Mouse (Mus musculus) heart, embryonic 15.5 days (tissue): Measurements from ENCODE around the gene Dusp1. TPM values are rescaled to one million over a fixed set of nuclear protein-coding genes. Genes with fewer than 3 reads are reported as not detected.

Source experiments
- ATAC-seq: fragments of 200-750 bp; cut with Nextera tagmentation; replicated peaks from 2 replicates; pipeline ENCODE4 v1.8.0; 2017; ENCODE audit warnings: low read depth, moderate TSS enrichment; ENCODE audit not compliant: insufficient number of reproducible peaks, insufficient read depth, low FRiP score
- H3K27ac ChIP-seq: fragments of 300-500 bp; sonication (generic); 2 replicates; pipeline ENCODE4 v1.5.1; 2015; ENCODE audit warnings: mild to moderate bottlenecking, inconsistent platforms
- H3K27me3 ChIP-seq: fragments of 300-500 bp; sonication (generic); 2 replicates; pipeline ENCODE4 v1.6.1; 2015; ENCODE audit warnings: inconsistent platforms
- H3K36me3 ChIP-seq: fragments of 300-500 bp; sonication (generic); 2 replicates; pipeline ENCODE4 v1.6.1; 2015; ENCODE audit warnings: mild to moderate bottlenecking, inconsistent platforms
- H3K4me1 ChIP-seq: fragments of 300-500 bp; sonication (generic); replicated peaks from 2 replicates; pipeline ENCODE4 v1.6.1; 2015; ENCODE audit warnings: inconsistent platforms
- H3K4me2 ChIP-seq: fragments of 300-500 bp; sonication (generic); 2 replicates; pipeline ENCODE4 v1.6.1; 2015; ENCODE audit warnings: inconsistent platforms, mild to moderate bottlenecking, moderate library complexity
- H3K4me3 ChIP-seq: fragments of 300-500 bp; sonication (generic); 2 replicates; pipeline ENCODE4 v1.5.1; 2015; ENCODE audit warnings: mild to moderate bottlenecking, inconsistent platforms
- H3K9ac ChIP-seq: fragments of 300-500 bp; sonication (generic); 2 replicates; pipeline ENCODE4 v1.6.1; 2015; ENCODE audit warnings: mild to moderate bottlenecking, inconsistent platforms
- H3K9me3 ChIP-seq: fragments of 300-500 bp; sonication (generic); replicated peaks from 2 replicates; pipeline ENCODE4 v1.6.1; 2016; ENCODE audit warnings: inconsistent platforms
- WGBS: fragments of 180-500 bp; shearing (Covaris S2); methylation state at CpG from one replicate; pipeline ENCODE4 v1.1.7; 2015; ENCODE audit warnings: mixed read lengths; 5-methylcytosine and 5-hydroxymethylcytosine counted together
- polyA plus RNA-seq: library from polyadenylated mRNA; unstranded; fragments of >200 nt; fragmentation: Nextera tagmentation; extraction: Ambion mirVana; gene quantifications from 2 replicates; pipeline ENCODE4 v1.2.1, GENCODE M21; 2015

Dusp1 gene
- polyA plus RNA-seq, 1 experiment from 2014 or later, result 30.8 TPM

DNA sequence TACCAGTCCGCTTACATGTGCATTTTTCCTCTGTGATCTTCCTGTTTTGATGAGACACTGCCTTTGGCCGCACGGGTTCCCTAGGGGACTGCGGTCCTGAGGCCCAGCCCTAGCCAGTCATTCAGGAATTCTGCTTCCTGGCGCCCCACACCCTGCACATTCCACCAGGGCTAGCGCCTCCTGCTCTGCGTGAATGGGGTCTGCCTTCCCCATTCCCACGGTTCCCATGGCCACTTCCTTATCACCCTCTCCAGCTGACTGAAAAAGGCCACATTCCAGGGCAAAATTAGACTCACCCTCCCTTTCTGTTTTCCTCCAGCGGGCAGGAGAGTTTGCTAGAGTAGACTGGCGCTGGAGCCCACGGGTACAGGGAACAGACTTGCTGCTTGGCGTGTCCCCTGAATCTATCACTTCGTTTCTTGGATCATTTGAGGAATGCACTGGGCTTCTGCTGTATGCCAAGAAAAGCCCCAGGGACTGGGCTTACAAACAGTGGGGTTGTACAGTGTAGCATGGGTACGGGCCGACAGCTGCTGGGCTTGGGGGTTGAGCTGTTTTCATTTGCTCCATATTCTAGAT is 22.7 kb upstream of the Dusp1 start:
- Histone ChIP-seq H3K27ac (peak overlapping the region; percentile 89), H3K4me3 (peak overlapping the region; percentile 6; the same call in 1 of the 2 replicates), H3K36me3 (peaks cover 11% of the 10 kb centered on the region; the same call in 1 of the 2 replicates), H3K27me3 (no peaks in the 10 kb centered on the region), H3K4me1 (peaks cover 62% of the 10 kb centered on the region), H3K9me3 (no peaks in the 10 kb centered on the region), H3K4me2 (peak overlapping the region; percentile 54), H3K9ac (peak overlapping the region; percentile 10; the same call in 1 of the 2 replicates)
- ATAC-seq, result peak; percentile 92
- whole genome bisulfite sequencing, result 12% methylated on average over 15 of the region's 15 CpGs

DNA sequence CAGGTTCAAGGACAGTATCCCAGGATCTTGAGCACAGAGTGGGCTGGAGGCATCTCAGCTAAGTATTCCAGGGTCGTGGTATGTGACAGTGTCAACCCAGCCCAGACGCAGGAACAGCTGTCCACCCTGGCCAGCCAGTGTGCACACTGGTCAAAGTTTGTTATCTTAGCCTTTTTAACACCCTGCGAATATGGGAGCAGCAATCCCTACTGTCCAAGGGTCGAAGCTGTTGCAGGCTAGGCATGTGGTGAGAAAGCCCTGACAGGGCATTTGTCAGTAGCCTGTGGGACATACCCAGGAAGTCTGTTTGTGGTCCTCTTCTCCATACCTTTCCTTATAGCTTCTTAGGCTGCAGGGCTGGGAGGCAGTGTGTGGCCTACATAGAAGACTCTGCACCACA is 22.1 kb upstream of the Dusp1 start:
- WGBS, result 10% methylated on average over 4 of the region's 4 CpGs
- no peak for ATAC-seq
- Histone ChIP-seq H3K4me1 (peaks cover 68% of the 10 kb centered on the region), H3K9ac (0 out of 2 replicates have a peak overlapping the region, but pooled peaks have one; percentile 10), H3K4me3 (no peak overlapping the region), H3K4me2 (peak overlapping the region; percentile 54), H3K9me3 (no peaks in the 10 kb centered on the region), H3K27me3 (no peaks in the 10 kb centered on the region), H3K36me3 (peaks cover 11% of the 10 kb centered on the region; the same call in 1 of the 2 replicates), H3K27ac (peak overlapping the region; percentile 89)

DNA sequence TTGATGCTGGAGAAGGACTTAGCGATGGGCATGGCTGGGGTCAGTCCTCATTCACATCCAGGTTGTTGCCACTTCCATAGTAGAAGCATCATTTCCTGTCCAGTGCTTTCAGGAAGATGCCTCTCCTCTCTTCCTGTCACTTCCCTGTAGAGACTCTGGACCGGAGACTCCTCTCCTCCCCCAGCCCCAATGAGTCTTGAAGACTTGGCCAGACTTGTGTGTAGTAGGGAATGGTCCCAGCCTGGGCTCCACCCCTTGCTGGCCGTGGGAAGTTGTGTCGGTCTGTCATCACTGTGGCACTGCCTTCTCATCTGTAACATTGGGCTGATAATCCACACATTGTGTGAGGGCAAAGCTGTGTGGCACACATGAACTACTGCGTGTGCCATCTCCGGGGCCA is 21.7 kb upstream of the Dusp1 start:
- no peak overlapping the region for H3K9ac ChIP-seq
- no peak for ATAC-seq
- H3K4me1 ChIP-seq, result peaks cover 73% of the 10 kb centered on the region
- H3K9me3 ChIP-seq, result no peaks in the 10 kb centered on the region
- no peaks in the 10 kb centered on the region for H3K27me3 ChIP-seq
- H3K27ac ChIP-seq, result peak overlapping the region; percentile 89
- H3K36me3 ChIP-seq, result peaks cover 11% of the 10 kb centered on the region; the same call in 1 of the 2 replicates
- H3K4me3 ChIP-seq, result no peak overlapping the region
- no peak overlapping the region for H3K4me2 ChIP-seq
- WGBS, result 60% methylated on average over 6 of the region's 6 CpGs

DNA sequence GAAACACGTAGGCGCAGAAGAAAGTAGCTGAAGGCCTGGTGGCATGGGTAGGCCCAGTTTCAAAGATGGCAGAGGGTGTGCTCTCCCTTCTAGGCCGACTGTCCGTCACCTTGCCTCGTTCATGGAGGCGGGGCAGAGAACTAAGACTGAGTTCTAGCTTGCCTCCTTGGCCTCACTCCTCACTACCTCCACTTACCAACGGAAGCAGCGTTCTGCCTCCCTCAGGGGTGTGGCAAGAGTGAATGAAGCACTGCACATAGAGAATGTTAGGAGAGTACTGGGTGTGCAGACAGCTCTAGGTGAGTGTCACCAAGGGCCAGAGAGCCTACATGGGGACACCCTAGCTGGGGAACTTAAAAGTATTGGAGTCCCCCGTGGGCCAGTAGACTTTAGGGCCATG is 21.1 kb upstream of the Dusp1 start:
- Histone ChIP-seq H3K27ac (peak overlapping the region; percentile 89), H3K9ac (no peak overlapping the region), H3K4me2 (no peak overlapping the region), H3K4me3 (no peak overlapping the region), H3K27me3 (no peaks in the 10 kb centered on the region), H3K4me1 (peaks cover 77% of the 10 kb centered on the region), H3K36me3 (peaks cover 11% of the 10 kb centered on the region; the same call in 1 of the 2 replicates), H3K9me3 (no peaks in the 10 kb centered on the region)
- 93% methylated on average over 9 of the region's 9 CpGs for WGBS
- no peak for ATAC-seq

DNA sequence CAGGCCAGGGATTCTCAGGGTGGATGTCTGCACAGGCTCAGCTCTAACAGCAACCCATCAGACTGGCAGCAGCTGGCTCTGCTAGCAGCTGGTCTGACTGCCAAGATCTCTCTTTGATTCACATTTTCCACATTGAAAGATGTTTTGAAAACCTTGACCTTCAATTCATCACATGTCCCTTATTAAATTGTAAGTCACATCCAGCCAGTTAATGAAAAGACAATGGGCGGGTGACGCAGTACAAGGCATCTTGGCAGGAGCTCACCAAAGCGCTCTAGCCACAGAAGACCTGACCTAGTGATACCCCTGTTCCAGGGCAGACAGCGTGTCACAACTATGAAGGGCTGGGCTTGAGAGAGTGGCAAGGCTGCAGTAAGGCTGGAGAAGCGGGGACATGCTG is 20.4 kb upstream of the Dusp1 start:
- Histone ChIP-seq H3K4me2 (no peak overlapping the region), H3K4me1 (peaks cover 80% of the 10 kb centered on the region), H3K27me3 (no peaks in the 10 kb centered on the region), H3K36me3 (peaks cover 6% of the 10 kb centered on the region; the same call in 1 of the 2 replicates), H3K27ac (peak overlapping the region; percentile 89), H3K4me3 (no peak overlapping the region), H3K9ac (no peak overlapping the region), H3K9me3 (no peaks in the 10 kb centered on the region)
- ATAC-seq, result no peak
- 77% methylated on average over 5 of the region's 5 CpGs for WGBS

DNA sequence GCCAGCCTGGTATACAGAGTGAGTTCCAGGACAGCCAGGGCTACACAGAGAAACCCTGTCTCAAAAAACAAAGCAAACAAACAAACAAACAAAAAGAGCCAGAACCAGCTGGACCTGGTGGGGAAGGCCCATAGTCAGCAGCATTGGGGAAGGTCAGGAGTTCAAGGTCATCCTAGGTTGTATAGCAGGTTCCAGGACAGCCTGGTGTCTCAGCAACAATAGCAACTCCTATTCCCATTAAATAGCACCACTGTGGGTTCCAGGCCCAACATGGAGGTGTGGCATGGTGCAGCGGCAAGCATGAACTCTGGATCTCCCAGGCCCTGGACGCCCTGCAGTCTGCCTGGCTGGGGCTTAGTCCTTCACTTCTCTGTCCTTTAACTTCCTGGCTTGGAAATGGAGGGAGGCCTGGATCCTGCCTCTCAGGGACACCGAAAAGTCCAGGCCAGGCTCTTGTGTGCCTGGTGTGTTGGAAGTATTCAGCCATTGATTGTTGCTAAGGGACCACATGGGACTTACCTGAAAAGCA is 19.0 kb upstream of the Dusp1 start:
- H3K9ac ChIP-seq, result no peak overlapping the region
- no peaks in the 10 kb centered on the region for H3K27me3 ChIP-seq
- H3K27ac ChIP-seq, result no peak overlapping the region
- H3K9me3 ChIP-seq, result no peaks in the 10 kb centered on the region
- H3K4me3 ChIP-seq, result no peak overlapping the region
- 0 out of 2 replicates have a peak, but pooled peaks cover 4% of the 10 kb centered on the region for H3K36me3 ChIP-seq
- H3K4me2 ChIP-seq, result no peak overlapping the region
- ATAC-seq, result no peak
- H3K4me1 ChIP-seq, result peaks cover 93% of the 10 kb centered on the region
- WGBS, result 90% methylated on average over 3 of the region's 3 CpGs

DNA sequence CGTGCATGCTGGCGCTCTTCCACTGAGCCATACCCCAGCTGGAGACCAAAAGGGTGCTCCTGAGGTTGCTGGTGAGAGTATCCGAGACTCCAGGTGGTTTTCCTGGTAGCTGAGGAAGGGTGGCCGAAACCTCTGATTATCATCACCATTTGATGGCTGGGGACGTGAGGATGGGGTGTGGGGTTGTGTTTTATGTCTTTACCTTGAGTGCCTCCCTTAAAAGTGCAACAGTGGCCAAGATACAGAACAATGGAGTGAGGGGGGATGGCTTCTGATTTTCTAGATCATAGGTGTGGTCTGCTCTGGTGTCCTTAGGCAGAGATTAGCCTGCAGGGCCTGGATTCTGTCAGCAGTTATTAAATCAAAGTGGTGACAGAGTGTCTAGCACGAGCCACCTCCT is 17.5 kb upstream of the Dusp1 start:
- Histone ChIP-seq H3K27ac (no peak overlapping the region), H3K4me3 (no peak overlapping the region), H3K4me2 (no peak overlapping the region), H3K9me3 (no peaks in the 10 kb centered on the region), H3K9ac (no peak overlapping the region; the same call in 1 of the 2 replicates), H3K27me3 (no peaks in the 10 kb centered on the region), H3K36me3 (0 out of 2 replicates have a peak, but pooled peaks cover 4% of the 10 kb centered on the region), H3K4me1 (peaks cover 96% of the 10 kb centered on the region)
- 57% methylated on average over 6 of the region's 6 CpGs for WGBS
- no peak for ATAC-seq

DNA sequence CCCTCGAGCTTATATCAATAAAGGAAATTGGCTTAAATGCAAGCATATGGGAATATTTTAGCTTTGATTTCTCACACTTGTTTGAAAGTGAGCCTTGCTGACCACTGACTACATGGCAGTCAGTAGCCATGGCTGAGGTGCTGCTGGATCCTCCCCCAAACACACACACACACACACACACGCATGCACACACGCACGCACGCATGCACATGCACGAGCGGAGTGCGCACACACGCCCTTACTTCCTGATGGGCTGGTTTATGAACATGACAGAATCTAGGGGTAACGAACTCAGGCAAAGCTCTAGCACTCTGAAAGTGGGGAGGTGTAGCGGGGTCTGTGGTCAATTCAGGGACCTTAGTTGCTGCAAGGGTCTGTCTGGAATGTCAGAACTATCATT is 16.8 kb upstream of the Dusp1 start:
- 0 out of 2 replicates have a peak, but pooled peaks cover 4% of the 10 kb centered on the region for H3K36me3 ChIP-seq
- no peaks in the 10 kb centered on the region for H3K27me3 ChIP-seq
- ATAC-seq, result no peak
- H3K9me3 ChIP-seq, result no peaks in the 10 kb centered on the region
- no peak overlapping the region for H3K4me2 ChIP-seq
- H3K9ac ChIP-seq, result no peak overlapping the region
- 92% methylated on average over 11 of the region's 11 CpGs for WGBS
- no peak overlapping the region for H3K27ac ChIP-seq
- H3K4me1 ChIP-seq, result peaks cover 96% of the 10 kb centered on the region
- H3K4me3 ChIP-seq, result no peak overlapping the region

DNA sequence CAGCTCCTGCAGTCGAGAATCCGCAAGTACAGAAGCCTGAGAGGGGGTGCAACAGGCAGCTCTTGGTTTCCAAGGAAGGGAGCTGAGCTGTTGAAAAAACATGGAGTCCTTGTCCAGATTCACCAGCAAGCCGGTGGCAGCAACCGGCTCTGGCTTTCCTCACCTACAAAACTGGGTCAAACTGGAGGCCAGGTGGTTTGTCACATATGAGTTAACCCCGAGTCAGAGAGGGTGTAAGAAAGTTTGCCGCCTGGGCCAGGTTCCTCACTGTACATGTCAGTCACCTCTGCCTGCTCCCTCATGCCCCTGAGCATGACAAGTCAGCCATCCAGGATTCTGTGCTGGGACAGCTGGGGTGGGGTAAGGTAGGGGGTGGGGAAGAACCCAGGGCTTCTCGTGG is 16.2 kb upstream of the Dusp1 start:
- Histone ChIP-seq H3K9ac (no peak overlapping the region), H3K4me1 (peaks cover 94% of the 10 kb centered on the region), H3K36me3 (0 out of 2 replicates have a peak, but pooled peaks cover 4% of the 10 kb centered on the region), H3K27me3 (no peaks in the 10 kb centered on the region), H3K27ac (no peak overlapping the region), H3K4me3 (no peak overlapping the region), H3K4me2 (no peak overlapping the region), H3K9me3 (no peaks in the 10 kb centered on the region)
- no peak for ATAC-seq
- WGBS, result 57% methylated on average over 7 of the region's 7 CpGs

DNA sequence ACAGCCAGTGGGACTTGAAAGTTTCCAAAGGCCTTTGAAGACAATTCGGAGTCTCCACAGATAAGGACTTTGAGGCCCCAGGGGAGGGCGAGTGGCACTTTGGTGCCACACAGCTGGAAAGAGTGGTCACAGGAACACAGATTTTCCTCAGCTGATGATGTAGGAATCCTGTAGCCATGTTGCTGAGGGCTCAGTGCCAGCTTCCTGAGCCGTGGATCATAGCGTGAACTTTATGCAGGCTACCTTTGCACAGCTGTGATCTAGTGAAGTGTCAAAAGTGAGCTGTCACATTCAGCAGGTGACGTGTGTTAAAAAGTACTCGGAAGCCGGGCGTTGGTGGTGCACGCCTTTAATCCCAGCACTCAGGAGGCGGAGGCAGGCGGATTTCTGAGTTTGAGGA is 15.4 kb upstream of the Dusp1 start:
- no peak for ATAC-seq
- WGBS, result 53% methylated on average over 11 of the region's 11 CpGs
- no peaks in the 10 kb centered on the region for H3K9me3 ChIP-seq
- no peak overlapping the region for H3K9ac ChIP-seq
- H3K4me1 ChIP-seq, result peaks cover 90% of the 10 kb centered on the region
- H3K36me3 ChIP-seq, result 0 out of 2 replicates have a peak, but pooled peaks cover 4% of the 10 kb centered on the region
- no peak overlapping the region for H3K4me2 ChIP-seq
- peak overlapping the region; percentile 41 for H3K27ac ChIP-seq
- H3K27me3 ChIP-seq, result no peaks in the 10 kb centered on the region
- H3K4me3 ChIP-seq, result no peak overlapping the region

DNA sequence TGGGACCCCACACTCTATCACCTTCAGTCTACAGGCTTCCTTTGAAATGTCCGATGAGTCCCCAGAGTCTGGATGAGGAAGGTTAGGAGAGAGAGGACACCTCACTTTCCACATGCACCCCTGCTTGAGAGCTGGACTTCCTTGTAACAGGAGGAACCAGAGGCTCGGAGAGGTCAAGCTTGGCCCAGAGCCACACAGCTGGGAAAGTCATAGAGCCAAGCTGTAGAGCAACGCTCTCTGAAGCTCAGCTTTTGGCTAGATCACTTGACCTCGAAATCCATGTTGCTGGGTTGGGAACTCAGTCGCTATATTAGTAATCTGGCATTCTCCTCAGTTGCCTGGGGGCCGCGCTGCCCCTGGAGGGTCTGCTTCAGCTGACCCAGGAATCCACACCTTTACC is 14.9 kb upstream of the Dusp1 start:
- H3K27ac ChIP-seq, result peak overlapping the region; percentile 41
- WGBS, result 47% methylated on average over 7 of the region's 7 CpGs
- ATAC-seq, result no peak
- 0 out of 2 replicates have a peak, but pooled peaks cover 4% of the 10 kb centered on the region for H3K36me3 ChIP-seq
- H3K4me2 ChIP-seq, result no peak overlapping the region
- no peaks in the 10 kb centered on the region for H3K9me3 ChIP-seq
- H3K9ac ChIP-seq, result no peak overlapping the region
- no peaks in the 10 kb centered on the region for H3K27me3 ChIP-seq
- H3K4me3 ChIP-seq, result no peak overlapping the region
- peaks cover 85% of the 10 kb centered on the region for H3K4me1 ChIP-seq
